Mouse (Mus musculus): Measurements from ENCODE around the gene Tmigd3. TPM values are rescaled to one million over a fixed set of nuclear protein-coding genes. Genes with fewer than 3 reads are reported as not detected.

Tmigd3 gene
- total RNA-seq, 2 experiments from 2014 or later, result not detected

GRCm38 (mm10) chr3:105873451-105874445, 3.0 kb downstream of the Tmigd3 start:
- intact Hi-C loops (cut with DNase I), result no loop called here
- DNase-seq, result no peak

- intact Hi-C loops (cut with DNase I), result no loop called here
These were observed 5.3 kb downstream of the Tmigd3 start for GRCm38 (mm10) chr3:105876022-105876421.

GRCm38 (mm10) chr3:105877252-105877803, 6.6 kb downstream of the Tmigd3 start:
- DNase-seq, result no peak
- intact Hi-C loops (cut with DNase I), result no loop called here

More at GRCm38 (mm10) chr3:105876022-105876421, 5.3 kb downstream of the Tmigd3 start:
- peak; percentile 57 for DNase-seq

- intact Hi-C loops (cut with DNase I), result no loop called here
- no peak for DNase-seq
These were observed 7.2 kb downstream of the Tmigd3 start for GRCm38 (mm10) chr3:105877919-105878318.

- intact Hi-C loops (cut with DNase I), result no loop called here
- no peak for DNase-seq
These were observed 8.0 kb downstream of the Tmigd3 start for GRCm38 (mm10) chr3:105878751-105879150.

GRCm38 (mm10) chr3:105880419-105880818, 9.7 kb downstream of the Tmigd3 start:
- no peak for DNase-seq
- intact Hi-C loops (cut with DNase I), result no loop called here

DNA sequence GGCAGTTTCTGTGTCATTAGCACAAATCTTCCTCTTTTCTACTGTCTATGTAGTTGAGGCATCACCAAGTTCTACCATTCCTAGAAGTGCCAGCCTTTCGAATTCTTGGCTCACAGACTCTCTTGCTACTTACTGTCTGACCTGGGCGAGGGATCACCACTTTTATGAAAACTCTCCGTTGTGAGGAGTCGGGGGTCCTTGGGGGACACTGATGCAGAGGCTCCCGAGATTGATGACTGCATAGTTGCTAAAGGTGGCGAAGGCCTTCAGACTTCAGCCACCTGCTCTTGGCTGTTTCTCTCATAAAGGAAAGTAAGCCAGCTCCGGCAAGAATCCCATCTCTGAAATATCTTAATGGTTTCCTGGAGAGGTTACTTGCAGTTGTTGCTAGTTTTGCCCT, 11.4 kb downstream of the Tmigd3 start:
- DNase-seq, result no peak
- intact Hi-C loops (cut with DNase I), result no loop called here

DNA sequence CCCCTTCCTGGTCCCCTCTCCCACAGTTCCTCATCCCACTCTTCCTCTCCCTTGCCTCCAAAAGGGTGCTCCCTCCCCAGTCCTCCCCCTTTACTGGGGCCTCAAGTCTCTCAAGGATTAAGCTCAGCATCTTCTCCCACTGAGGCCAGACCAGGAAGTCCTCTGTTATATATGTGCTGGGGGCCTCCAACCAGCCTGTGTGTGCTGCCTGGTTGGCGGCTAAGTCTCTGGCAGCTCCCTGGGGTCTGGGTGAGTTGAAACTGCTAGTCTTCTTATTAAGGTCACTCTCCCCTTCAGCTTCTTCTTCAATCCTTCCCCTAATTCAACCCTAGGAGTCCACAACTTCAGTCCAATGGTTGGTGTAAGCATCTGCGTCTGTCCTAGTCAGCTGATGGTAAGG, 12.4 kb downstream of the Tmigd3 start:
- intact Hi-C loops (cut with DNase I), result no loop called here
- no peak for DNase-seq

GRCm38 (mm10) chr3:105888961-105889360, 18.3 kb downstream of the Tmigd3 start:
- intact Hi-C loops (cut with DNase I), result no loop called here
- no peak for DNase-seq

GRCm38 (mm10) chr3:105890220-105890619, 19.5 kb downstream of the Tmigd3 start:
- DNase-seq, result no peak
- intact Hi-C loops (cut with DNase I), result no loop called here

GRCm38 (mm10) chr3:105891141-105891540, 20.4 kb downstream of the Tmigd3 start:
- DNase-seq, result no peak
- intact Hi-C loops (cut with DNase I), result no loop called here

GRCm38 (mm10) chr3:105891760-105892571, 21.3 kb downstream of the Tmigd3 start:
- no peak for DNase-seq
- intact Hi-C loops (cut with DNase I), result no loop called here

- intact Hi-C loops (cut with DNase I), result no loop called here
- DNase-seq, result no peak
These were observed 22.1 kb downstream of the Tmigd3 start for GRCm38 (mm10) chr3:105892572-105893495.

DNA sequence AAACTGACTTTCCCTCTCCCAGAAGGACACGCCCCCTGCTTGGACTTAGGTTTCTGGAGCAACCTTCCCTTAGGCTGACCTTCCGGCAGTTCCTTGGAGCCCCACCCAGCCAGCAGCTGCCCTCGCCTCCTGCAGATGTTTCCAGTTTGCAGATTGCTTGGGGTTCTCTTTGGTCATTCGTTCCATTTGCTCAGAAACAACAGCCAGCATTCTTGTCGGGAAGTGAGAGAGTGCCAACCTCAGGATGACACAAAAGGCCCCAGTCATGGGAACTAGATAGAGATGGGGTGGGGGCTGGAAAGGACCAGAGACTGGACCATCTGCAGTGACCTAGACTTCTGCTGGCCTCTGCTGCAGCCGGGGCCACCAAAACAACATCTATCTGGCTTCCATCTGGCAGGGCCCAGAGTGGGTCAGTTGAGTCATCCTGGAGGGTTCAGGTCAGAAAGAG, 23.3 kb downstream of the Tmigd3 start:
- intact Hi-C loops (cut with DNase I), result no loop called here
- DNase-seq, result no peak

- intact Hi-C loops (cut with DNase I), result loop anchor here (5.0 kb wide), 1 partner anchor 208 kb away; the partner anchor contains the start of gene Ddx20
These were observed 24.2 kb downstream of the Tmigd3 start for GRCm38 (mm10) chr3:105894601-105895592.

DNA sequence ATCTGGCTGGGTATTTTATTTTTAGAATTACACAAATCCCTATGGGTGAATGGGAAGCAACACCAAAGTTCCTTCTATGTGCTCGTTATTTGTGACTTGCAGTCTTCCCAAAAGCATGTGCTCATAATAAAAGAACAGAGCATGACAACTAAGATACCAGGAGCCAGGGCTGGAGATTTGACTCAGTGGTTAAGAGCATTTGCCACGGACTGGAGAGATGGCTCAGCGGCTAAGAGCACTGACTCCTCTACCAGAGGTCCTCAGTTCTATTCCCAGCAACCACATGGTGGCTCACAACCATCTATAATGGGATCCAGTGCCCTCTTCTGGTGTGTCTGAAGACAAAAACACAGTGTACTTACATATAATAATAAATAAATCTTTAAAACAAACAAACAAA, 26.1 kb downstream of the Tmigd3 start:
- DNase-seq, result no peak
- intact Hi-C loops (cut with DNase I), result loop anchor here (5.0 kb wide), 1 partner anchor 210 kb away; the partner anchor contains the start of gene Ddx20

More at GRCm38 (mm10) chr3:105894601-105895592, 24.2 kb downstream of the Tmigd3 start:
- peak; percentile 70 for DNase-seq

DNA sequence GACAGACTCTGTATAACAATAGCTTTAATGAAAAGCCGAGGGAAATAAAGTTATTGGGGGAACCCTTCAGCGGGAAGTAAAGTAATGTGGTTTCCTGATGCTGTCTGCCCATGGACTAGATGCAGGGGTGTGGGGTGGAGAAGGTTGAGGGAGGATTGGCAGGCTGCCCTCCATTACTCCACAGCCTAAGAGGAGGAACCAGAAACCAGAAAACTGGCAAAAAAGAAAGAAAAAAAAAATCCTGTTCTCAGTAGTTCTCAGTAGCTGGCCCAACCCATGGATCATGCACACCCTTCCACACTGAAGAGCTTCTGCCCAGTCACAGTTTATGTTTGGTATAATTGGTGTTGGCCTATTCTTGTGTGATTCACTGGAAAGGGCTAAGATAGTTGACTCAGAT, 27.6 kb downstream of the Tmigd3 start:
- intact Hi-C loops (cut with DNase I), result loop anchor here (5.0 kb wide), 1 partner anchor 211 kb away; the partner anchor contains the start of gene Ddx20
- DNase-seq, result no peak

DNA sequence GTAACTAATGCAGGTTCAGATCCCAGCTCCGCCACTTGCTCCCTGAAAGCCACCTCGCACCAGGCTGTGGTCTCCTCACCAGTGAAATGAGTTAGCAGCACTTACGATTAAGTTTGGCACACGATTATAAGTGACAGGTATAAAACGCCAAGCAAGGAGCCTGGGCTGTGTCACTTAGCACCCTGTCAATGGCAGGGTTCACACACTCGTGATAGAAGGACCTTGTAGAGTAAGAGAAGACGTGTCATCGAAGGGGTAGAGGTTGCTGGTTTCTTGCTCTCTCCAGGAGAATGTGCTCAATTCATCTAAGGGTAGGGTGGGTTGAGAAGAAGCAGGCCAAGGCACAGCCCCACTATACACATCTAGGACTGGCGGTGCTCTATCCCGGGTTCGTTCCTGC, 28.2 kb downstream of the Tmigd3 start:
- intact Hi-C loops (cut with DNase I), result loop anchor here (5.0 kb wide), 1 partner anchor 212 kb away; the partner anchor contains the start of gene Ddx20
- no peak for DNase-seq
